Mouse (Mus musculus): Measurements from ENCODE around the gene Hba-a2. TPM values are rescaled to one million over a fixed set of nuclear protein-coding genes. Genes with fewer than 3 reads are reported as not detected.
"Not testable (repeated sequence)": the region's sequence is repeated elsewhere in the genome, so short reads cannot be mapped to it uniquely, and the experiment has no call there.

Hba-a2 gene
- polyA plus RNA-seq, 1 experiment, result 2,638 TPM

DNA sequence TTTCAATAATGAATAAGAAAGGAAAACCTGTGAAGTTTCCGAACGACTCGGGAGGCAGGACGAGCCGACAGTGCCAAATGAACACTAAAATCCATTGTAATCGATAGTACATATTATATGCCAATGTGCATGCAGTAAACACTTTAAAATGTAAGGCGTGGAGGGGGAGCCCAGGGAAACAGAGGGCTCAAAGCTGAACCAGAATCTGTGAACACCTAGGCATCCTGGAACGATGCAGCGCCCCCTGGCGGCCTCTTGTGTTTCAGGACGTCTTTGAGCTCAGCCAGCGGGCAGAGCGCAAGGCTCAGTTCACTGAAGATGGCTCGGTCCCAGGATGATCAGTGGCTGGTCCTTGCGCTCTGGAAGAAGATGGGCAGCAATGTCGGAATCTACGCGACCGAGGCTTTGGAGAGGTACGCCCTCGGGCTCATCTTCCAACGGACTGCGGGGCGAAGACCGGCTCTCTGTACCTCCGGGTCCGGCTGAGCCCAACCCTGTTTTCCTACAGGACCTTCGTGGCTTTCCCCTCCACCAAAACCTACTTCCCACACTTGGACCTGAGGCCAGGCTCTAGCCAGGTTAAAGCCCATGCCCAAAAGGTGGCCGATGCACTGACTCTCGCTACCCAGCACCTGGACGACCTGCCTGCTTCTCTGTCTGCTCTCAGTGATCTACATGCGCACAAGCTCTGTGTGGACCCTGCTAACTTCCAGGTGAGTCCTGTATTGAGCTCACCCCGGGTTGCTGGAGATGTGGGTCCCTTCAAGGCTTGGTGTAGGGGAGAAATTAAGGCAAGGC is 9.4 kb upstream of the Hba-a2 start, which contains the start of gene Hbq1b:
Gene Hbq1b (plus strand): TSS at position 271 of the 798 bp plus-strand sequence.
- not testable (repeated sequence) for H3K4me1 ChIP-seq (replicated peaks; ENCODE audit: control insufficient read depth, insufficient read depth, low read length); H3K36me3 ChIP-seq (ENCODE audit: control insufficient read depth, insufficient read depth, low read length); H3K27ac ChIP-seq (ENCODE audit: control insufficient read depth, insufficient read depth, low read length); H3K4me3 ChIP-seq (ENCODE audit: control insufficient read depth, insufficient read depth, low read length); H3K27me3 ChIP-seq (ENCODE audit: control insufficient read depth, insufficient read depth, low read length)
- WGBS, result 23% methylated on average over 30 of the region's 33 CpGs
- peak; percentile 74; the same call in 1 of the 2 replicates for TF ChIP-seq CTCF (IDR thresholded peaks at IDR 0.05; ENCODE audit: borderline replicate concordance, control insufficient read depth, extremely low read depth, insufficient read depth, low read length, poor library complexity)
- DNase-seq, result peak; percentile 76

DNA sequence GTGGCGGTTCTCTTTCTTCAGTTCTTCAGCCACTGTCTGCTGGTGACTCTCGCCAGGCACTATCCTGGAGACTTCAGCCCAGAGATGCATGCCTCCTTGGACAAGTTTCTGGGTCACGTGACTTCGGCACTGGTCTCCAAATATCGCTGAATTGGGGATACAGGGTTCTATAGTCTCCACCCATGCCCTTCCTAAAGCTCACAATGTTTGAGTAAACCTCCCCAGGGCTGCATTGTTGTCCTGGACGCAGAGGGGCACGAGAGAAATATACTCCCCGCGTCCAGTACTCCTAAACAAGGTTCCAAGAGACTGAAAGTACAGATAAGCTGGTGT is 8.8 kb upstream of the Hba-a2 start:
- 87% methylated on average over 9 of the region's 9 CpGs for WGBS
- no peak for DNase-seq
- TF ChIP-seq POLR2A (IDR thresholded peaks at IDR 0.05; ENCODE audit: control insufficient read depth, extremely low read depth, insufficient read depth, low read length, poor library complexity), result no peak
- no peak for TF ChIP-seq CTCF (IDR thresholded peaks at IDR 0.05; ENCODE audit: borderline replicate concordance, control insufficient read depth, extremely low read depth, insufficient read depth, low read length, poor library complexity)
- H3K27ac ChIP-seq (ENCODE audit: control insufficient read depth, insufficient read depth, low read length), result no peak overlapping the region
- no peaks in the 10 kb centered on the region for H3K4me1 ChIP-seq (replicated peaks; ENCODE audit: control insufficient read depth, insufficient read depth, low read length)
- no peaks in the 10 kb centered on the region for H3K36me3 ChIP-seq (ENCODE audit: control insufficient read depth, insufficient read depth, low read length)
- H3K27me3 ChIP-seq (ENCODE audit: control insufficient read depth, insufficient read depth, low read length), result no peaks in the 10 kb centered on the region
- no peak overlapping the region for H3K4me3 ChIP-seq (ENCODE audit: control insufficient read depth, insufficient read depth, low read length)

DNA sequence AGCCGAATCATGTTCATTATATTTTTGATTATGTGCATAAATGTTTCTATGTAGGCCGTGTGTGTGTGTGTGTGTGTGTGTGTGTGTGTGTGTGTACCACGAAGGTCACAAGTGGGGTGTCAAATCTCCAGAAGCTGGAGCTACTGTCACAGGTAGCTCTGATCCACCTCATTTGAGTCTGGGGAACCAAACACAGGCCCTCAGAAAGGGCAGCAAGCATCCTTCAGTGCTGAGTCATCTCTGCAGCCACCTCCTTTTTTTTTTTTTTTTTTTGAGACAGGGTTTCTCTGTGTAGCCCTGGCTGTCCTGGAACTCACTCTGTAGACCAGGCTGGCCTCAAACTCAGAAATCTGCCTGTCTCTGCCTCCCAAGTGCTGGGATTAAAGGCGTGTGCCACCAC is 3.5 kb upstream of the Hba-a2 start:
- H3K27me3 ChIP-seq (ENCODE audit: control insufficient read depth, insufficient read depth, low read length); H3K4me1 ChIP-seq (replicated peaks; ENCODE audit: control insufficient read depth, insufficient read depth, low read length); H3K36me3 ChIP-seq (ENCODE audit: control insufficient read depth, insufficient read depth, low read length); H3K4me3 ChIP-seq (ENCODE audit: control insufficient read depth, insufficient read depth, low read length); DNase-seq; H3K27ac ChIP-seq (ENCODE audit: control insufficient read depth, insufficient read depth, low read length): not testable (repeated sequence)
- WGBS, result 85% methylated on average over 4 of the region's 4 CpGs

DNA sequence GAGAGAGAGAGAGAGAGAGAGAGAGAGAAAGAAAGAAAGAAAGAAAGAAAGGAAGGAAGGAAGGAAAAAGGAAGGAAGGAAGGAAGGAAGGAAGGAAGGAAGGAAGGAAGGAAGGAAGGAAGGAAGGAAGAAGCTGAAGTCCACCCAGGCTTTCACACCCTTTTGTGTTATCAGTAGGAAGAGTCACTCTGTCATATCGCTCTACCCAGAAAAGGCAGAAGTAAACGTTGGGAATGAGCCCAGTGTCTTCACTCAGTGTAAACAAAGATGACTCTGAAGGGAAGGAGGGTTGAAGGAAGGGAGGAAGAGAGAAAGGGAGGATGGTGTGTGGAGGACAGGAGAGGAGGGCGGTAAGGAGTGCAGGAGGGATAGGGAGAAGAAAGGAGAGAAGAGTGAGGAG is 2.8 kb upstream of the Hba-a2 start:
- H3K36me3 ChIP-seq (ENCODE audit: control insufficient read depth, insufficient read depth, low read length); H3K4me3 ChIP-seq (ENCODE audit: control insufficient read depth, insufficient read depth, low read length); H3K27ac ChIP-seq (ENCODE audit: control insufficient read depth, insufficient read depth, low read length); H3K4me1 ChIP-seq (replicated peaks; ENCODE audit: control insufficient read depth, insufficient read depth, low read length); DNase-seq; H3K27me3 ChIP-seq (ENCODE audit: control insufficient read depth, insufficient read depth, low read length): not testable (repeated sequence)
- 62% methylated on average over 3 of the region's 3 CpGs for WGBS

DNA sequence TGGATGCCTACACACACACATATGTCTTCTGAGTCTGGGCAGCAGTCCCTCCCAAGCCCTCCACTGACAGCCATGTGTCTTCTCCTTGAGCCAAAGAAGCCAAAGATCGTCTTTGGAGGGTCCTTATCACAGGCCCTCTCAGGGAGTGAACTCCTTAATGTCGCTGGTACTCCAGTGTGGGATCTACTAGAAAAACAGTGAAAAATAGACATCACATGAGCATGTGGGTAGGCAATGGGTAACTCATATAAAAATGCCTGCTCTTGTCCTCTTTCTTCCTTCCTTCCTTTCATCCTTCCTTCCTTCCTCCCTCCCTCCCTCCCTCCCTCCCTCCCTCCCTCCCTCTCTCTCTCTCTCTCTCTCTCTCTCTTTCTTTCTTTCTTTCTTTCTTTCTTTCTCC is 1.1 kb downstream of the Hba-a2 start:
- WGBS, result 35% methylated on average over 2 of the region's 2 CpGs

DNA sequence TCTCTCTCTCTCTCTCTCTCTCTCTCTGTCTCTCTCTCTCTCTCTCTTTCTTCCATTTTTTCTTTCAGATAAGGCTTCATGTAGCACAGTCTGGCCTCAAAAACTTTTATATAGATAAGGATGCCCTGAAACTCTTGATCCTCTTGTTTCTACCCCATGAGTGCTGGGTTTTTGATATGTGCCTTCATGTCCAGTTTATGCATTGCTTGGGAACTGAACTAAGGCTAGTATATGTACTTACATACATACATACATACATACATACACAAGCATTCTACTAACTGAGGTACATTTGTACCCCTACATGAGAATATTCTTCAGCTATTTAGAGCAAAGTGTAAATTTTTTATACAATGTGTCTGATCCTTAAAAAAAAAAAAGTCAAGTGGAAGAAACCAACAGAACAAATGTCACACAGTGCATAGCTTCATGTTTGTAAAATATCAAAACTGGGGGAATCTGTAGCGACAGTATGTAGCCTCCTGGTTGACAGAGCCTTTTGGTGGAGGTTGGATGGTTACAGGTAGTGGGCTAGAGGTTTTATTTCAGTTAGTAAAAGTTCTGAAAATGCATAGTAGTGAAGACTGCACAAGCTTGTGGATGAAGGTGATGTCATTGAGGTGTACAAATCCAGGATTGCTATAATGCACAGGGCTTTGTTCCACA is 1.7 kb downstream of the Hba-a2 start:
- WGBS, result 92% methylated on average over 1 of the region's 1 CpGs
- TF ChIP-seq CTCF (IDR thresholded peaks at IDR 0.05; ENCODE audit: borderline replicate concordance, control insufficient read depth, extremely low read depth, insufficient read depth, low read length, poor library complexity) (no peak), POLR2A (IDR thresholded peaks at IDR 0.05; ENCODE audit: control insufficient read depth, extremely low read depth, insufficient read depth, low read length, poor library complexity) (no peak)

More for the DNA sequence above, 1.1 kb downstream of the Hba-a2 start:
- not testable (repeated sequence) for DNase-seq; H3K4me3 ChIP-seq (ENCODE audit: control insufficient read depth, insufficient read depth, low read length); H3K36me3 ChIP-seq (ENCODE audit: control insufficient read depth, insufficient read depth, low read length); H3K4me1 ChIP-seq (replicated peaks; ENCODE audit: control insufficient read depth, insufficient read depth, low read length); H3K27me3 ChIP-seq (ENCODE audit: control insufficient read depth, insufficient read depth, low read length); H3K27ac ChIP-seq (ENCODE audit: control insufficient read depth, insufficient read depth, low read length)

DNA sequence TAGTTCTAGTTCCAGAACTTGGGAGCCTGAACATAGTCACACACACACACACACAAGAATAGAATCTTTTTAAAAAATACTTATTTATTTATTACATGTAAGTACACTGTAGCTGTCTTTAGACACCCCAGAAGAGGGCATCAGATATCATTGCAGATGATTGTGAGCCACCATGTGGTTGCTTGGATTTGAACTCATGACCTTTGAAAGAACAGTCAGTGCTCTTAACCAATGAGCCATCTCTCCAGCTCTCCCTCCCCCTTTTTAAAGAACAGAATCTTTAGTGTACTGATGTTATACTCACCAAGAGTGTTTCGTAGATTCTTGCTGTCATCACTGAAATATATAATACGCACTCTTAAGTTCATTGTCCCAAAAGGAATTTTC is 2.2 kb downstream of the Hba-a2 start:
- no peak for DNase-seq
- Histone ChIP-seq H3K4me3 (ENCODE audit: control insufficient read depth, insufficient read depth, low read length) (no peak overlapping the region), H3K4me1 (replicated peaks; ENCODE audit: control insufficient read depth, insufficient read depth, low read length) (0 out of 2 replicates have a peak, but pooled peaks cover 2% of the 10 kb centered on the region), H3K27me3 (ENCODE audit: control insufficient read depth, insufficient read depth, low read length) (no peaks in the 10 kb centered on the region), H3K27ac (ENCODE audit: control insufficient read depth, insufficient read depth, low read length) (no peak overlapping the region), H3K36me3 (ENCODE audit: control insufficient read depth, insufficient read depth, low read length) (no peaks in the 10 kb centered on the region)
- TF ChIP-seq POLR2A (IDR thresholded peaks at IDR 0.05; ENCODE audit: control insufficient read depth, extremely low read depth, insufficient read depth, low read length, poor library complexity), result no peak
- TF ChIP-seq CTCF (IDR thresholded peaks at IDR 0.05; ENCODE audit: borderline replicate concordance, control insufficient read depth, extremely low read depth, insufficient read depth, low read length, poor library complexity), result no peak
- 99% methylated on average over 2 of the region's 2 CpGs for WGBS

More for the DNA sequence above, 1.7 kb downstream of the Hba-a2 start:
- H3K36me3 ChIP-seq (ENCODE audit: control insufficient read depth, insufficient read depth, low read length), result no peaks in the 10 kb centered on the region
- DNase-seq, result no peak
- H3K27ac ChIP-seq (ENCODE audit: control insufficient read depth, insufficient read depth, low read length), result no peak overlapping the region
- H3K4me3 ChIP-seq (ENCODE audit: control insufficient read depth, insufficient read depth, low read length), result no peak overlapping the region
- H3K4me1 ChIP-seq (replicated peaks; ENCODE audit: control insufficient read depth, insufficient read depth, low read length), result 0 out of 2 replicates have a peak, but pooled peaks cover 2% of the 10 kb centered on the region
- no peaks in the 10 kb centered on the region for H3K27me3 ChIP-seq (ENCODE audit: control insufficient read depth, insufficient read depth, low read length)

All from thymus, adult 2 months (tissue).